Mouse (Mus musculus) stomach, postnatal 0 days (tissue): ENCODE data around the gene Wdr45.

Experiments used
- CTCF ChIP-seq: IDR thresholded peaks from 2 replicates; pipeline ENCODE4 v1.5.1; 2016; ENCODE audit warnings: antibody characterized with exemption, low read depth, mild to moderate bottlenecking, moderate library complexity
- EP300 ChIP-seq: optimal IDR thresholded peaks from 2 replicates; pipeline ENCODE3; 2016; ENCODE audit warnings: antibody characterized with exemption

- TF ChIP-seq CTCF (no peak), EP300 (no peak)
These were observed 17.6 kb upstream of the Wdr45 start for GRCm38 (mm10) chrX:7696520-7696919.
